Mouse (Mus musculus) layer of hippocampus, adult 18-20 months (tissue): ENCODE measurements around the gene Clec2e. TPM values are rescaled to one million over a fixed set of nuclear protein-coding genes. Genes with fewer than 3 reads are reported as not detected.

Experiments used
- DNase-seq, 2 experiments: peaks; one replicate each; pipeline ENCODE4 v3.0.0; 2022; ENCODE audit warnings: low spot score in 2 of 2
- total RNA-seq, 2 experiments: library from RNA; stranded (reverse); gene quantifications; 2 replicates each; pipeline ENCODE4 v1.2.3; 2021

The Clec2e gene
- total RNA-seq, 2 experiments from 2014 or later = not detected

DNA sequence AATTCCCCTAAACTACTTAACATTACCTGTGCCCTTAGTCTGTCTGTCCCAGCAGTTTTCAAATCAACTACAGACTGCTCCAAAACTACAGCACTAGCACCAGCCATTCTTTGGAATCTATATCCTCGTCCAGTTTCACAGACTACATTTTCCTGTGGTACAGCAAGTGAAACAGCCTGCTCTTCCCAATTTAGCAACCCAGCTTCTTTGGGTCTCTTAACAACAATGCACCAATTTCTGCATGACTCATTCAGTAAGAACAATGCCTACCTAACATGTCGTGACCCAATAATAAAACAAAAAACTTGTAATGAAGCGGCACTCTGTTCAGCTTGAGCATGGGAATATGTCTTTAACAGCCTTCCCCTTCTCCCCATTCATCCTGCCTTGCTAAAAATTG is 35.3 kb downstream of the Clec2e start:
- DNase-seq = no peak

DNA sequence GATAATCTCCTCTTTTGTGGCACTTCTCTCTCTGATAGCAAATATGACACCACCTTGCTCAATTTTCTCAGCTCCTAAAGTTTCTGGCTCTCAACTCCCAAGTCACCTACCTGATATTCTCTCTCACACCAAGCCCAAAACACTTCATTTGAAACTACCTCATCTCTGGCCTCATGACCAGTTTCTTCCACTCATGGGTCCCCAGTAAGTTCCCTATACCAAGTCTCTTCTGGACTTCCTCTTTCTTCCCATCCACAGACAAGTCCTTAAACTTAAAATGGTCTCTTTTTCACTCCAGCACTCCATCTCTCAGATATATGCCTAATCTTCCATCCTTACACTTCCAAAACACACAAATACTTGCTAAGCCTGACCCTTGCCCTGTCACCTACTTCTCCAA is 42.7 kb downstream of the Clec2e start:
- DNase-seq = no peak

DNA sequence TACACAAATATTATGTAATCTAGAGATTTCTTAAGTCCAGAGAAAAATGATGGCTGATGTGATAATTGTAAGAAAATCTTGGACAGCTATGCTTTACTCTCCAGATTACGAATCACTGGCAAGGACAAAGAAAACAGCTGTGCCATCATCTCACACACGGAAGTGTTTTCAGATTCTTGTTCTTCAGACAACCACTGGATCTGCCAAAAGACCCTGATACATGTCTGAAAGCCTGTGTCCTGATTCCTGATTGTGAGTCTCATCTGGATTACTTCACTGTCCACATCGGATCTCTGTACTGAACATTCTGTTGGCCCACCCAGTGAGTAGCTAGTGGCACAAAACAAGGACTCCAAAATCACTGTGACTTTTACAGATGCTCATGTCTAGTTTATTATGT is 44.5 kb downstream of the Clec2e start:
- DNase-seq = no peak

DNA sequence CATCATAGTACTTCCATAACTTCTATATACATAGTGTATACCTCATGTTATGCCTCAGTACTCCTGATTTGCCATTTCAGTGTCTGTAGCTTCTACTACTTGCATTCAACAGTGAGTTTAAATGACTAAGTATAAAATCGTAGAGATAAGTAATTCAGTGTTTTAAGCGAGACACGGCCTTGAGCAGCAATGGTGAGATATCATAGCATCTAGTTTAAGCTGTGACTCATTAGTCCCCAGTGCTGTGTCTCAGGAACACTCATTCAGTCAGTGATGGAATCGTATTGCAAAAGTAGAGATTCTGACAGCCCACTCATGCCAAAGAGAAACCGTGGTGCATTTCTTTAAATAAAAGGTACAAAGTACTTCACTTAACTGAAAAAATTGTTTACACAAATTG is 49.0 kb downstream of the Clec2e start:
- no peak for DNase-seq

DNA sequence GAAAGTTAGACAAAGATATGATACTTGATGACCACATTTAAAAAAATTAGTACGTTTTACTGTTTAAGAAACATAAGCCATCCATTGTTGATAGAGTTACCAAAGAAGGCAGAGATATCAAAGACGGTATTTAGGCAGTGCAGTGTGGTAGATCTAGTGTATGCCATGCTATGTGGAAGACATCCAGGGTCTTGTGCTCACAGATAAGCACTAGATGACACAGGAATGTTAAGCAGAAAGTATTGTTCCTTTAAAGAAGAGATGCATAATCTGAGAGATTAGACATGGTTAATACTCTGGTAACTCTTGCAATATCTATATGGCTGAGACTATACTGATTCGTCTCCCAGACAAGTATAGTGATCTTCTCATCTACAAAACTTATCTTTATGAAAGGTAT is 49.6 kb downstream of the Clec2e start:
- no peak for DNase-seq

DNA sequence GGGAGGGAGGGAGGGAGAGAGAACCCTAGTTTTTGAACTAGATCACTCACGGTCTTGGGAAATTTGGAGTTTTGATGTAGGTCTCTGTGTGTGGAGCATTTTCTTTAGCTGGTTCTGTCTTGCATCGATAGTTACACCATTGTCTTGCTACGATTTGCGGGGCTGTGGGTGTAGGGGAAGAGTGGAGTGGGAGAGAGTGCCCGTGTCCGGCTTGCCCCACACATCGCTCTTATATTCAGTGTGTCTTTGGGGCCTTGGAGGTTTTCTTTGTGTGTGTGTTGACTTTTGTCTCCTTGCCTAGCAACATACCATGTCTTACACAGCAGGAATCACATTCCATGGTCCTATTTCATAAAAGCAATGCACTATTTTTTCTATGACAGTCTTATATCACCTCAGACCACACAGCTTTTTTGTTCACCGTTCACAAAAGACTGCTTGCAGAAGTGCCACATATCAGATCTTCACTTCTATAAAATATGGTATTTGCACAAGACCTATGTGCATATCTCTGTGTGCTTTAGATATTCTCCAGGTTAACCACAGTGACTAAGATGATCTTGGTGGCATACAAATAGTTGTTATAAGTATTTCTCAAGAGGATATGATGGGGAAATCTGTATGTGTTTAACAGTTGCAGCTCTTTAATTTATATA is 51.0 kb downstream of the Clec2e start:
- no peak for DNase-seq

DNA sequence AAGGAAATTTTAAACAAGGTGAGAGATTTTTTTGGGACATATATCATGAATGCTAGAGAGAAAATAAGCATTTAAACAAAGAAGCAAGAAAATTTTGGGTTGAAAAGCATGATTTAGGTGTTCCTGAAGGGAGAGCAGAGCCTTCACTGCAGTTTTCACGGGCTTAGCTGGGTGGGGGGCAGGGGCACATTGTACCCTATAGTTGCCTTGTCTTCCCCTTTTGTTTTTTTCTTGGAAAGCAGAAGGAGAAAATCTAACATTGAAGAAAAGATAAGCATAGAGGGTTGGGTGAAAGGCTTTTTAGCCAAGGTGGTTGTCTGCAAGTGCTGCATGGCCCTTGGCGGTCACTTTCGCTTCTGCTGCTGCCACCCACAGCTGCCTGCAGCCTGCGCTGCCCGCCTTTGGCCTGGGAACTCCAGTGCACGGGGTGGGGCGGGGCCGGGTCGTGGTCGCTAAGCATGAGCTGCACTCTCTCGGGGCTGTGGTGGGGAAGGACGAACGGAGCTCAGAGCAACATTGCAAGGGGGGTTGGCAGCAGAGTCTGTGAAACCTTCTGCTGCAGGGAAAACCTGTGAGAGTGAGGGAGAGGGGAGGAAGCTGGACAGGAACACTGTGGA is 51.7 kb downstream of the Clec2e start:
- DNase-seq = no peak

DNA sequence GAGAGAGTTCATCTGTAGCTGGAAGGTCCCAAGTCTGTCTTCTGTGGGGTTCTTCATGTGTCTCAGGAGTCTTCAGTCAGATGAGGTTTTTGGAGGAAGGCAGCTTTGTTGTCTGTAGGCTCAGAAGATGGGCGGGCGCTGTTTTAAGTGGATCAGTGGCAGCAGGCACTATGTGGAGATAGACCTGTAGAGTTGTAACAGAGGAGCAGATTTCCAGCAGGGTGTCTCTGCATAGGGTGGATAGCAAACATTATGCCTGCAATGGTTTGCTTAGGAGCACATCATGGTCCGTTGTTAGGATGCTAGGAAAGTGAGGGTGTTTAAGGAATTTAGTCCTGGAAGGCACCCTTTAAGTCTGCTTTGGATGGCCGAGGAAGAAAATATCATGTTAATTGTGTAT is 52.3 kb downstream of the Clec2e start:
- DNase-seq = no peak

DNA sequence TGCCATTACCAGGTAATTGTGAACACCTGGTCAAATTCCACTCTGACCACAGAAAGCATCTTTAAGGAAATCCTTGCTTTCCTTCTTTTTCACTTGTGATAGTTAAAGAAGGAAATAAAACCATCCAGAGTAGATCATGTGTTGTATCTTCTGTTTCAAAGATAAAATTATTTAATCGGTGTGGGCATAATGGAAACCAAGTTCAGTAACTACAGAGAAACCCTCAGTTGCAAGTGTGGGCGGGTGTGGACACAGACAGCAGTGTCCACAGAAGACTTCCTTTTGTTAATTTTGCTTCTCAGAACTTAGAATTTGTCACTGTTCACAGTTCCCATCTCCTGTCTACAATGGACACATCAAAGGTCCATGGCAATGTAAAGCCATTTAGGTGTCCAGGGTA is 55.1 kb downstream of the Clec2e start, which contains the start of gene Klrb1f:
Gene Klrb1f (plus strand): TSS at position 301 of the 400 bp plus-strand sequence.
- DNase-seq = no peak

DNA sequence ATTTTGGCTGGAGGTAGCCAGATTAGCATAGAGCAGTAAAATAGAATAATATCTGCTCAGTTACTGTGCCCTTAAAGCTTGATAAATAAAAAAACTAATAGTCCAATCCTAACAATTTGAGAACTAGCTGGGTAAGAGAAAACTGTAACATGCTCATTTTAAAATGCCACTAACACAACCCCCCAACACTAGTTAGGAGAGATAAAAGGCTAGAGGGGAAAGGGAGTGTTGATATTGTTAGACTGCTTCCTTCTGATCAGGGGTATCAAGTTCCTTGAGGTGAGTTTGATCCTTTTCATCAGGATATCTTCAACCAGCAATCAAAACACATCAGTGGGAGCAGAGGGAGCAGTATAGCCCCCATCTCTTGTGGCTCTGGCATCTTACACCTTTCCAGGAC is 58.2 kb downstream of the Clec2e start:
- DNase-seq = no peak

Other genes with a start within 250 kb of the Clec2e start
- gene Clec2i, start 213.3 kb downstream of the Clec2e start, total RNA-seq = not detected
- 1 to 10 TPM; 1.7 to 1.9 TPM for gene BC035044, start 209.8 kb downstream of the Clec2e start, total RNA-seq
- under 1 TPM in 1 of 2 experiments, not detected in 1; 0.63 TPM for gene Clec2g, start 166.5 kb downstream of the Clec2e start, total RNA-seq
- gene Klrb1f, start 55.0 kb downstream of the Clec2e start, total RNA-seq = not detected
- gene Clec2d, start 79.7 kb upstream of the Clec2e start, total RNA-seq = 1 to 10 TPM; 3.9 to 6.0 TPM
- gene Cd69, start 174.5 kb upstream of the Clec2e start, total RNA-seq = not detected
- not detected for gene 4922502D21Rik, start 230.9 kb upstream of the Clec2e start, total RNA-seq
- not detected for gene Clec12a, start 241.8 kb upstream of the Clec2e start, total RNA-seq